Mouse (Mus musculus): ENCODE data around the gene Ing5.

DNA sequence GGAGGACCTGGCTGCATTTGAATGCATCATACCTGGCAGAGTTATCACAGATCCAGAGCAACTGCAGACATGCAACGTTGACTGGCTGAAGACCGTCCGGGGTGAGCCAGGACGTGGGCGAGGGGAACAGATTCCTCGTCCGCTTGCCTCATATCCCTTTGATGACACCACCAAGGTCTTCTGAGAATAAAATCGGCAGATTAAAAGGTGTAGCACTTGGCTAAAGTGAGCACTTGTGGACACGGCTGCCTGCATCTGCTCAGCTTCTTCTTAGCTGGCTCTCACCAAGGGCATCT is 22.7 kb downstream of the Ing5 start:
- TF ChIP-seq CTCF (IDR thresholded peaks at IDR 0.05; ENCODE audit: low read depth, low read length) (no peak), POLR2A (IDR thresholded peaks at IDR 0.05; ENCODE audit: insufficient read depth, low read length) (no peak), EP300 (IDR thresholded peaks at IDR 0.05; ENCODE audit: insufficient read depth, low read depth, low read length) (no peak)
